Mouse (Mus musculus): ENCODE results near the gene Igf2bp3. TPM values are rescaled to one million over a fixed set of nuclear protein-coding genes. Genes with fewer than 3 reads are reported as not detected.

The Igf2bp3 gene
- total RNA-seq, 2 experiments from 2014 or later = 0.35 TPM; not detected in 1

DNA sequence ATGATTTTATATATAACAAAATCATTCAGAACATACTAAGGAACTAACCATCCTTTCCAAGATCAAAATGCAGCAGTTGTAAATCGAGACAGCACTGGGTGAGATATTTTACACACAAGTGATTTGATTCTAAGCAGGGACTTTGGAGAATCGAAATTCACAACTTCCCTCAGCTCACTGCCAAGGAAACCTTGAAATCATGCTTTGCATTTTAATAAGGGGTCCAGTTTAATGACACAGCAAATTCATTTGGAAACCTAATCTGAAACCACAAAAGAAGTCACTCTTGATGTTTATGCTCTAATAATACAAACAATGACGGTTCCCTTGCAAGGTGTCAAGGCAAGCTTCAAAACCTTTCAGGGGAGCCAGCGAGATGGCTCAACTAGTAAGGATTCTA is 47.4 kb downstream of the Igf2bp3 start:
- H3K27ac ChIP-seq = no peak overlapping the region
- intact Hi-C loops (cut with DNase I) = no loop called here
- H3K4me3 ChIP-seq = no peak overlapping the region
- no peak for TF ChIP-seq CTCF (IDR thresholded peaks at IDR 0.05)
- no peak for DNase-seq (ENCODE audit: extremely low spot score in 1 of 2, low spot score in 2 of 2)

DNA sequence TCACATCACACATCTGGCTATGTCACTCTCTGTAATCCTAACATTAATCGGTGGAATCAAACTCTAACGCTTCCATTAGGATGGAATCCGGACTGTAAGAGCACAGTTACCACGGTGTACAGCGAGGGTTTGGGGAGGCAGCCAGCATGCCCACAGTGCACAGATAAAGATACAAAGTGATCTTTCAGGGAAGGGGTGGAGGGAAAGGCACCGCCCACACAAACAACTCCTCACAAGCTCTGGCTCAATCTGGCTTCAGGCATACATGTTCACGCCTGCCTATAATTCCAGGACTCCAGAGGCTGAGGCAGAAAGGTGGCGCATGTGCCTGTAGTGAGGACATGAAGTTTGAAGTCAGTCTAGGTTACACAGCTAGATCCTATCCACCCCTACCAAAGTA is 48.4 kb downstream of the Igf2bp3 start:
- H3K27ac ChIP-seq = no peak overlapping the region
- TF ChIP-seq CTCF (IDR thresholded peaks at IDR 0.05) = no peak
- H3K4me3 ChIP-seq = no peak overlapping the region
- intact Hi-C loops (cut with DNase I) = no loop called here
- DNase-seq (ENCODE audit: extremely low spot score in 1 of 2, low spot score in 2 of 2) = no peak

DNA sequence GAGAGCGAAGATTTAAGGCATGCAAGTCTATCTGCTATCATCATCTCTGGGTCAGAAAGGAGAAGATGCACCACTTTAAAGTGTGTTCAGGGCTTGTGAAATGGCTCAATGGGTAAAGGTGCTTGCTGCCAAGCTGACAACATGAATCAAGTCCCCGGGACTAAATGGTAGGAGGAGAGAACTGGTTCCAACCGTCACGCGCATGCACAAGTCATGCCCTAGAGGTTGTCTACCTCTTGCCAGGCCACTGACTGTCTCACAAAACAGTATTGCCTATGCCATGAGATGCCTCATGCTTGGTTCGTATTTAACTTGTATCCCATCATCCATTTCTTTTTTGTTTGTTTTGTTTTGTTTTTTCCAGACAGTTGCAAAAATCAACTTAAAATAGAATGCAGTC is 48.9 kb downstream of the Igf2bp3 start:
- TF ChIP-seq CTCF (IDR thresholded peaks at IDR 0.05) = no peak
- no peak for DNase-seq (ENCODE audit: extremely low spot score in 1 of 2, low spot score in 2 of 2)
- intact Hi-C loops (cut with DNase I) = no loop called here
- H3K27ac ChIP-seq = no peak overlapping the region
- H3K4me3 ChIP-seq = no peak overlapping the region

DNA sequence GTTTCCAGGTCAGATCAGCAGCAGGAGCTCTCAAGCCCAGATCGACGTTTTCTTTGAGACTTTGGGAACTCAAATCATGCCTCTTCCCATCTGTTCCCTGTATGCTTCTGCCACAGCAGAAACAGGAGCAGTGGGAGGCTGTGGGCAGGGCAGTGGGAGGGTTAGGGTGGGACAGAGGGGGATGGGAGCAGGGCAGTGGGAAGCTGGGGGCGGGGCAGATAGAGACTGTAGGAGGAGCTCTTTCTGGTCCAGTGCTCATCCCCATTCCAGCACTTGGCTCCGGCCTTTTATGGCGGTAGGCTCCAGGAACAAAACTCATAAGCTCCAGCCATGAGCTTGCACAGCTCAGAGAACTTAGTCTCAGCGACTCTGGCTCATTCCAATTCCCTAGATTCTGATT is 49.7 kb downstream of the Igf2bp3 start:
- TF ChIP-seq CTCF (IDR thresholded peaks at IDR 0.05) = no peak
- Histone ChIP-seq H3K4me3 (no peak overlapping the region), H3K27ac (no peak overlapping the region)
- intact Hi-C loops (cut with DNase I) = no loop called here
- no peak for DNase-seq (ENCODE audit: extremely low spot score in 1 of 2, low spot score in 2 of 2)

DNA sequence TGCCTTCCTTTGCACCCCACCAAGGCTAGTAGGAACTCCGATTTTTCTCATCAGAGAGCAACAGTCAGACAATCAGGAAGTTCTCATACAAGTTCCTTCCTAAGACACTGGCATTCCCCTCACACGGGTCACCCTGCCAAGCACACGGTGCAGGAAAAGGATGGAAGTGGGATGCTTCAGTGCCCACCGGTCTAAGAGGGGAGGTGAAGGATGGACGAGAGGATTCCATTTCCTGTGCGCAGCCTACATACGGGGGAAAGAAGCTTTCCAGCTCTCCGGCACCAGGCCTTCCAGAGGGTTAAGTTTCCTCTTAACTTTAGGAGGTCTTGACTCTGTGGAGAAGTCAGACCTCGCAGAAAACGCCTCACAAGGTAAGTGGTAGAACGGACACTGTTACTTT is 50.1 kb downstream of the Igf2bp3 start:
- Histone ChIP-seq H3K27ac (no peak overlapping the region), H3K4me3 (no peak overlapping the region)
- TF ChIP-seq CTCF (IDR thresholded peaks at IDR 0.05) = no peak
- intact Hi-C loops (cut with DNase I) = no loop called here
- no peak for DNase-seq (ENCODE audit: extremely low spot score in 1 of 2, low spot score in 2 of 2)

DNA sequence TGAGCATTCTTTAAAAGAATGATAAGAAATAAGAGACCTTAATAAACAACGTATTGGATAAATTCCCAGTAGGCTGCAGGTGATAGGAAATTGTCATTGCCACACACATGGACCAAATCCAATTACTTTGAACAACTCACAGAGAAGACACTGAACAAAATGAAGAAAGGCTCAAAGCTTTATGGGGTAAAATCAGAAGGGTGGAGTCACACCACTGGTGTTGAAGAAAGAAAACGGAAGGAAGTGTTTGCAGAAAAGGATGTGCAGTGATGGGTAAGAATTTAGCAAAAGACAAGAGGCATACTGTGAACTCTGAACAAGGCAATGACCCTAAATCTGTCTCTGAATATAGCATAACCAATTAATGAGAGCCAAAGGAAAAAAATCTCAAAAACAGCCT is 54.8 kb downstream of the Igf2bp3 start:
- Histone ChIP-seq H3K4me3 (no peak overlapping the region), H3K27ac (no peak overlapping the region)
- DNase-seq (ENCODE audit: extremely low spot score in 1 of 2, low spot score in 2 of 2) = no peak
- intact Hi-C loops (cut with DNase I) = no loop called here
- TF ChIP-seq CTCF (IDR thresholded peaks at IDR 0.05) = no peak

DNA sequence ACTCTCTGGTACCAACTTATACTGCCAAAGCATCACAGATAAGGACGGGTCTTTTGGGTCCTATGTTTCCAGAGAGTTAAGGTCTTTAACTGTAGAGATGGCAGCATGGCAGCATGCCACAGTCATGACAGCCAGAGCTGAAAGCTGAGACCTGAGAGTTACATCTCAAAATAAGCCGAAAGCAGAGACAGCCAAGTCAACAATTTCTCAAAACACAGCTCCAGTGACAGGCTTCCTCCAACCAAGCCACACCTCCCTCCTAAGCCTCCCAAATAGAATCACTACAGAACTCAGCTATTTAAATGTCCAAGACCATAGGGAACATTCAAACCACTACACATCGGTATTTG is 58.0 kb downstream of the Igf2bp3 start:
- H3K27ac ChIP-seq = no peak overlapping the region
- TF ChIP-seq CTCF (IDR thresholded peaks at IDR 0.05) = no peak
- intact Hi-C loops (cut with DNase I) = no loop called here
- no peak overlapping the region for H3K4me3 ChIP-seq
- no peak for DNase-seq (ENCODE audit: extremely low spot score in 1 of 2, low spot score in 2 of 2)

DNA sequence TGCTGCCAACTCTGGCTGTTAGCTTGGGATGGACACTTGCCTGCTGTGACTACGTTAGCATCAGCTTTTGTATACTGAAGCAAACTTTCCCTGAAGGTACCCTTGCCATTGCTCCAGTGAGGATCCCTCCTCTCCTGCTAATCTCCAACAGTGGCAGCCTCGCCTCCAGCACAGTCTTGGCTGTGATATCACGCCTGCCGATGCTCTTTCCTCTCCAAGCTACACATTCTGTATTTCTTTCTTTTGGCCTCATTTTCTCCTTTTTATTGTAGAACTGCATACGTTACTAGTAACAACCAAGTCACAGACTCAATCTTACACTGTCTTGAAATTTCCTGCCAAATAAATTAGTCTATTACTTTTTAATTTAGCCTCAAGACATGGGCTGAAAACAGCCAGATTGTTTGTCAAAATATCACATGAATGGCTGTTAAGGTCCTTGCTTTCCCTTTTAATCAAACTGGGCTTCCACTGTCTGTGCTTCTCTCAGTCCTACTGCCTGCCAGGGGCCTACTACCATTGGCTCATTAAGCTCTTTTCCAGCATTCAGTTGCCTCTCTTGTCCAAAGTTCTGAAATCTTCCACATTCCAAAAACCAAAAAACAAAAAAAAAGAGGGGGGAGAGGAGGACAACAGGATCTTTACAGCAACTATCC is 58.5 kb downstream of the Igf2bp3 start:
- intact Hi-C loops (cut with DNase I) = no loop called here
- no peak for TF ChIP-seq CTCF (IDR thresholded peaks at IDR 0.05)
- no peak for DNase-seq (ENCODE audit: extremely low spot score in 1 of 2, low spot score in 2 of 2)
- Histone ChIP-seq H3K4me3 (no peak overlapping the region), H3K27ac (no peak overlapping the region)

DNA sequence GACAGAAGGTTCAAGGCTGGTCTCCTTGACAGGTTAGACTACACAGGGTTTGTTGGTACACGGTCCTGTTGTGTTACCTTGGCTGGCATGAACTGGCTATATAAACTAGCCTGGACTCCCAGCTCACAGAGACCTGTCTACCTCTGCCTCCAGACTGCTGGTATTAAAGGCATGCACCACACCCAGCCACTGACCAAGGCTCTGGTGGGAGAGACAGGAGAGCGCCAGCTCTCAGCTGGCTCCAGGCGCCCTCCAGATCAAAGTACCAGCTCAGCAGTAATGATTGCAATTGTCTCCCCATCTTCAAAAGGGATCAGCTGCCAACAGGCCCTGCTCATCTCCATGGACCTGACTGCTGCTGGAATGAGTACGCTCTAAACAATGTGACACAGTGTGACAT is 63.3 kb downstream of the Igf2bp3 start:
- no peak for TF ChIP-seq CTCF (IDR thresholded peaks at IDR 0.05)
- H3K27ac ChIP-seq = no peak overlapping the region
- no peak for DNase-seq (ENCODE audit: extremely low spot score in 1 of 2, low spot score in 2 of 2)
- H3K4me3 ChIP-seq = no peak overlapping the region
- intact Hi-C loops (cut with DNase I) = no loop called here

DNA sequence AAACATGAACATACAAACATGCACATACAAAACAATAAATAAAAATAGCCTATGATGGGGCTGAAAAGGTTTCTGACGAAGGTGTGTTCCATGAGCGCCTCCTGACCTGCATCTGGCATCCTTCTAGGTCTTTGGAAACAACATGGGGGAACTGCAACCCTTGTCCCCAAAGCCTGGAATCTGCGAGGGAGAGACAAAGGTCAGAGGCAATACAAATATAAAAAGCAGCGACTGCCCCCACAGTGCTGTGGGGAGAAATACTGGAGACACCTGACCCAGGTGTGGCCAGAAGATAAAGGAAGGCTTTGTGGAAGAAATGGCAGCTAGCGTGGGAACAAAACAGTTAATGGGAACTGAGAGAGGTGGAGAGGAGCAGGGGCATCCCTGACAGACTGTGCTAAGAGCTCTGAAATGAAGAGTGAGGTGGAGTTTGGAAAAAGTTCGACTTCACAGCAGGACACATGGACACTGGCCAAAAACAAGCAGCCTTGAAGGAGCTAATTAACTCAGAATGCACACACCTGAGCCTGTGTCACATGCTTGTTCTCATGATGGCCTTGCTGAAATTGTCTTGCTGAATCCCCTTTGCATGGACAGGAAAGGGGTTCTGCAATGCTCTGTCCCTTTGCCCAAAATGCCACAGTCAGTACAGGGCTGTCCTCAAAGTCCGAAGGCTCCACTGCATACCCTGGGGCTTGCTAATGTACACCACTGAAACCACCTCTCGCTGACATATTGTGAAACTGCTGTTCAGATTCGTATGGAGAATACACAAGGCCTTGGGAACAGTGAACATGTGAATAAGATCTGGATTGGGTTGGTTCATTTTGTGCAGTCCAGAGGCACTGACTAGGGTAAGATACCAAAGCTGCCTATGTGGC is 64.2 kb downstream of the Igf2bp3 start:
- no peak overlapping the region for H3K4me3 ChIP-seq
- no peak for TF ChIP-seq CTCF (IDR thresholded peaks at IDR 0.05)
- intact Hi-C loops (cut with DNase I) = no loop called here
- DNase-seq (ENCODE audit: extremely low spot score in 1 of 2, low spot score in 2 of 2) = no peak
- no peak overlapping the region for H3K27ac ChIP-seq

DNA sequence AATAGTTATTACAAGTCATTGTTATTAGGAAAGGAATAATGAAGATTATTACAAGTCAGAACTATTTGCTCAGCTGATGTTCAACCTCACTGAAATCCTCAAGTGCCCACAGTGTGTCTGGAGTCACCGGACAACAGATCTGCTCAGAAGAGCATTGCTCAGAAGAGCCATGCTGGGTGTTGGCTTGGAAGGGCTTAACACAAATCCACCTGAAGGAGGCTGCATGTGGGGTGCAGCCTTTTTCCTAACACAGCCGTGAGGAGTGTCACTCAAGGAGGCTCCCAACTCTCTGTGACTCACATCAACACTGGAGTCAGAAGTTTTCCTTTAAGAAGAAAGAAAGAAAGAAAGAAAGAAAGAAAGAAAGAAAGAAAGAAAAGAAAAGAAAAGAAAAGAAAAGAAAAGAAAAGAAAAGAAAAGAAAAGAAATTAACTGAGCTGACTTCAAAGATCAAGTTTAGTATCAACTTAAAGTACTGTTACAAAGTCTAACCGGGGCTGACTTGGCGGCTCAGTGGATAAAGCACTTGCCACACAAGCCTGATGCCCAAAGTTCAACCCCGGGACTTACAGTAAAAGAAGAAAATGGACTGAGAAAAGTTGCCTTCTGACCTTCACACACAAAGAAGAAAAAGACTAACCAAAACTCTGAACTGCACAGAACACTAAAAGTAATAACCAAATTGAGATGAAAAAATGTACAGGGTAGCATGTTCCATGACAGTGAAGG is 65.4 kb downstream of the Igf2bp3 start:
- no peak for DNase-seq (ENCODE audit: extremely low spot score in 1 of 2, low spot score in 2 of 2)
- intact Hi-C loops (cut with DNase I) = no loop called here
- H3K4me3 ChIP-seq = no peak overlapping the region
- no peak overlapping the region for H3K27ac ChIP-seq
- no peak for TF ChIP-seq CTCF (IDR thresholded peaks at IDR 0.05)

DNA sequence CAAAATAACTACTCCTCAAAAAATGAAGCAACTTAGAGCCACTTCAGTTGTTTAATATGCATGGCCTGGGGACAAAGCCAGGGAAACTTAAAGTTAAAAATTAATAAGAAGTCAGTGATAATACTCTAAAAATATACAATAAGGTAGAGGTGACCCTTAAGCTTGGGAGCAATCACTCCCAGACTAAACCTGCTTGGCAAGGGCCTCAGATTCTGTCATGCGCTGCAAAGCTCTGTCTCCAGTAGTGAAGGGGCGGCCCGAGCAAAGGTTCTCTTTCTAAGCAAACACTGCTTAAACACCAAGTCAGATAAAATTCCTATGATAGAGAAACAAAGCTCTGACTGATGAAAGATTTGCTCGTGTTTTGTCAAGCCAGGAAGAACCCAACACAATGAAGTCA is 66.0 kb downstream of the Igf2bp3 start:
- H3K4me3 ChIP-seq = no peak overlapping the region
- intact Hi-C loops (cut with DNase I) = no loop called here

More for the DNA sequence above, 66.0 kb downstream of the Igf2bp3 start:
- no peak for TF ChIP-seq CTCF (IDR thresholded peaks at IDR 0.05)
- DNase-seq (ENCODE audit: extremely low spot score in 1 of 2, low spot score in 2 of 2) = no peak
- H3K27ac ChIP-seq = no peak overlapping the region
